Mouse (Mus musculus) hindbrain, embryonic 15.5 days (tissue): ENCODE measurements around the gene Aplf. TPM values are rescaled to one million over a fixed set of nuclear protein-coding genes. Genes with fewer than 3 reads are reported as not detected.
A peak's percentile ranks its signal among the peaks of the same experiment; 100 is the strongest.

Source experiments
- ATAC-seq: fragments of 200-750 bp; cut with Nextera tagmentation; 2 replicates; pipeline ENCODE4 v1.8.0; 2017; ENCODE audit warnings: low read depth, moderate number of reproducible peaks, moderate TSS enrichment; ENCODE audit not compliant: low FRiP score
- H3K27ac ChIP-seq: fragments of 300-500 bp; sonication (generic); replicated peaks from 2 replicates; pipeline ENCODE4 v1.5.1; 2015; ENCODE audit warnings: mild to moderate bottlenecking, inconsistent platforms
- H3K27me3 ChIP-seq: fragments of 300-500 bp; sonication (generic); 2 replicates; pipeline ENCODE4 v1.6.1; 2015; ENCODE audit warnings: control low read depth, inconsistent platforms
- H3K36me3 ChIP-seq: fragments of 300-500 bp; sonication (generic); 2 replicates; pipeline ENCODE4 v1.6.1; 2015; ENCODE audit warnings: control low read depth, inconsistent platforms
- H3K4me1 ChIP-seq: fragments of 300-500 bp; sonication (generic); replicated peaks from 2 replicates; pipeline ENCODE4 v1.6.1; 2015; ENCODE audit warnings: control low read depth, inconsistent platforms
- H3K4me2 ChIP-seq: fragments of 300-500 bp; sonication (generic); 2 replicates; pipeline ENCODE4 v1.6.1; 2015; ENCODE audit warnings: moderate library complexity, mild to moderate bottlenecking, inconsistent platforms
- H3K4me3 ChIP-seq: fragments of 300-500 bp; sonication (generic); 2 replicates; pipeline ENCODE4 v1.5.1; 2015; ENCODE audit warnings: mild to moderate bottlenecking, inconsistent platforms
- H3K9ac ChIP-seq: fragments of 300-500 bp; sonication (generic); 2 replicates; pipeline ENCODE4 v1.6.1; 2015; ENCODE audit warnings: inconsistent platforms
- H3K9me3 ChIP-seq: fragments of 300-500 bp; sonication (generic); 2 replicates; pipeline ENCODE4 v1.6.1; 2016; ENCODE audit warnings: control low read depth, inconsistent platforms
- WGBS: fragments of 180-500 bp; shearing (Covaris S2); methylation state at CpG from one replicate; pipeline ENCODE4 v1.1.7; 2015; 5-methylcytosine and 5-hydroxymethylcytosine counted together
- polyA plus RNA-seq: library from polyadenylated mRNA; unstranded; fragments of >200 nt; fragmentation: Nextera tagmentation; extraction: Ambion mirVana; gene quantifications from 2 replicates; pipeline ENCODE4 v1.2.1, GENCODE M21; 2015

Aplf gene
- polyA plus RNA-seq: 8.6 and 10.2 TPM in 2 replicates

- peak within 1 kb of the TSS; percentile 71 for H3K9ac ChIP-seq
- no peaks in the 10 kb centered on the region for H3K9me3 ChIP-seq
- H3K36me3 ChIP-seq: no peaks in the 10 kb centered on the region
- H3K4me1 ChIP-seq: peaks cover 21% of the 10 kb centered on the region
- H3K27me3 ChIP-seq: no peaks in the 10 kb centered on the region
- H3K4me2 ChIP-seq: peak within 1 kb of the TSS; percentile 97
- WGBS: under 1% methylated on average over 33 of the region's 33 CpGs
- peak within 1 kb of the TSS; percentile 72 for H3K4me3 ChIP-seq
- peak; percentile 100 for ATAC-seq
- peak within 1 kb of the TSS; percentile 56 for H3K27ac ChIP-seq
Measured at GRCm38 (mm10) chr6:87671771-87672517, at the start of gene Aplf. Gene Aplf, minus strand, starts transcription at chr6:87672193.

- 92% methylated on average over 4 of the region's 4 CpGs for WGBS
- no peak for ATAC-seq
- Histone ChIP-seq H3K4me3 (no peak overlapping the region), H3K4me2 (no peak overlapping the region), H3K4me1 (no peaks in the 10 kb centered on the region), H3K27me3 (no peaks in the 10 kb centered on the region), H3K36me3 (no peaks in the 10 kb centered on the region), H3K9me3 (no peaks in the 10 kb centered on the region), H3K27ac (no peak overlapping the region), H3K9ac (no peak overlapping the region)
Measured at GRCm38 (mm10) chr6:87714091-87714490, 42.1 kb upstream of the Aplf start.

- Histone ChIP-seq H3K4me1 (no peaks in the 10 kb centered on the region), H3K9ac (no peak overlapping the region), H3K4me3 (no peak overlapping the region), H3K36me3 (no peaks in the 10 kb centered on the region), H3K9me3 (no peaks in the 10 kb centered on the region), H3K27me3 (no peaks in the 10 kb centered on the region), H3K27ac (no peak overlapping the region), H3K4me2 (no peak overlapping the region)
- ATAC-seq: no peak
- WGBS: 87% methylated on average over 4 of the region's 4 CpGs
Measured at GRCm38 (mm10) chr6:87712311-87712710, 40.3 kb upstream of the Aplf start.

GRCm38 (mm10) chr6:87706246-87706645, 34.3 kb upstream of the Aplf start:
- no peaks in the 10 kb centered on the region for H3K9me3 ChIP-seq
- H3K4me2 ChIP-seq: no peak overlapping the region
- H3K4me1 ChIP-seq: no peaks in the 10 kb centered on the region
- no peak overlapping the region for H3K4me3 ChIP-seq
- H3K36me3 ChIP-seq: no peaks in the 10 kb centered on the region
- no peak overlapping the region for H3K9ac ChIP-seq
- H3K27ac ChIP-seq: no peak overlapping the region
- 45% methylated on average over 3 of the region's 3 CpGs for WGBS
- ATAC-seq: no peak
- no peaks in the 10 kb centered on the region for H3K27me3 ChIP-seq

- Histone ChIP-seq H3K9me3 (no peaks in the 10 kb centered on the region), H3K27ac (no peak overlapping the region), H3K4me2 (no peak overlapping the region), H3K4me3 (no peak overlapping the region), H3K36me3 (no peaks in the 10 kb centered on the region), H3K27me3 (no peaks in the 10 kb centered on the region), H3K4me1 (no peaks in the 10 kb centered on the region), H3K9ac (no peak overlapping the region)
- 82% methylated on average over 4 of the region's 4 CpGs for WGBS
- ATAC-seq: no peak
Measured at GRCm38 (mm10) chr6:87696544-87696943, 24.6 kb upstream of the Aplf start.

- 83% methylated on average over 3 of the region's 3 CpGs for WGBS
- no peaks in the 10 kb centered on the region for H3K36me3 ChIP-seq
- H3K27ac ChIP-seq: no peak overlapping the region
- H3K4me2 ChIP-seq: no peak overlapping the region
- H3K4me3 ChIP-seq: no peak overlapping the region
- H3K27me3 ChIP-seq: no peaks in the 10 kb centered on the region
- no peak for ATAC-seq
- H3K9ac ChIP-seq: no peak overlapping the region
- no peaks in the 10 kb centered on the region for H3K4me1 ChIP-seq
- H3K9me3 ChIP-seq: no peaks in the 10 kb centered on the region
Measured at GRCm38 (mm10) chr6:87695947-87696346, 24.0 kb upstream of the Aplf start.

GRCm38 (mm10) chr6:87680418-87680817, 8.4 kb upstream of the Aplf start:
- H3K27ac ChIP-seq: no peak overlapping the region
- H3K9ac ChIP-seq: no peak overlapping the region
- H3K4me2 ChIP-seq: no peak overlapping the region
- 17% methylated on average over 3 of the region's 3 CpGs for WGBS
- no peak; the same call in 1 of the 2 replicates for ATAC-seq
- no peaks in the 10 kb centered on the region for H3K9me3 ChIP-seq
- no peak overlapping the region for H3K4me3 ChIP-seq
- H3K4me1 ChIP-seq: no peaks in the 10 kb centered on the region
- H3K36me3 ChIP-seq: no peaks in the 10 kb centered on the region
- H3K27me3 ChIP-seq: no peaks in the 10 kb centered on the region

GRCm38 (mm10) chr6:87672661-87673060, 668 bp upstream of the Aplf start:
- Histone ChIP-seq H3K9me3 (no peaks in the 10 kb centered on the region), H3K4me2 (peak overlapping the region; percentile 97), H3K27ac (peak overlapping the region; percentile 37), H3K4me3 (peak overlapping the region; percentile 72), H3K9ac (peak overlapping the region; percentile 40), H3K36me3 (no peaks in the 10 kb centered on the region), H3K27me3 (no peaks in the 10 kb centered on the region), H3K4me1 (peaks cover 21% of the 10 kb centered on the region)
- ATAC-seq: no peak
- WGBS: 46% methylated on average over 4 of the region's 4 CpGs

GRCm38 (mm10) chr6:87671353-87671752, 640 bp downstream of the Aplf start:
- H3K4me1 ChIP-seq: peaks cover 21% of the 10 kb centered on the region
- H3K27ac ChIP-seq: peak overlapping the region; percentile 56; the same call in 1 of the 2 replicates
- no peaks in the 10 kb centered on the region for H3K9me3 ChIP-seq
- H3K36me3 ChIP-seq: no peaks in the 10 kb centered on the region
- H3K4me3 ChIP-seq: peak overlapping the region; percentile 72
- peak overlapping the region; percentile 97 for H3K4me2 ChIP-seq
- ATAC-seq: no peak
- WGBS: 15% methylated on average over 8 of the region's 8 CpGs
- no peaks in the 10 kb centered on the region for H3K27me3 ChIP-seq
- H3K9ac ChIP-seq: peak overlapping the region; percentile 71

GRCm38 (mm10) chr6:87669894-87670588, 2.0 kb downstream of the Aplf start:
- H3K4me3 ChIP-seq: no peak overlapping the region
- H3K27me3 ChIP-seq: no peaks in the 10 kb centered on the region
- no peak overlapping the region for H3K27ac ChIP-seq
- H3K36me3 ChIP-seq: no peaks in the 10 kb centered on the region
- no peak for ATAC-seq
- H3K9ac ChIP-seq: no peak overlapping the region
- peaks cover 21% of the 10 kb centered on the region for H3K4me1 ChIP-seq
- H3K9me3 ChIP-seq: no peaks in the 10 kb centered on the region
- 28% methylated on average over 7 of the region's 7 CpGs for WGBS
- peak overlapping the region; percentile 37 for H3K4me2 ChIP-seq

GRCm38 (mm10) chr6:87668733-87669132, 3.3 kb downstream of the Aplf start:
- H3K27ac ChIP-seq: no peak overlapping the region
- H3K9me3 ChIP-seq: no peaks in the 10 kb centered on the region
- no peaks in the 10 kb centered on the region for H3K36me3 ChIP-seq
- peaks cover 21% of the 10 kb centered on the region for H3K4me1 ChIP-seq
- WGBS: 93% methylated on average over 3 of the region's 3 CpGs
- ATAC-seq: no peak
- no peak overlapping the region for H3K4me3 ChIP-seq
- no peak overlapping the region for H3K4me2 ChIP-seq
- no peak overlapping the region for H3K9ac ChIP-seq
- H3K27me3 ChIP-seq: no peaks in the 10 kb centered on the region

GRCm38 (mm10) chr6:87667804-87668203, 4.2 kb downstream of the Aplf start:
- Histone ChIP-seq H3K9ac (no peak overlapping the region), H3K27ac (no peak overlapping the region), H3K27me3 (no peaks in the 10 kb centered on the region), H3K4me1 (peaks cover 19% of the 10 kb centered on the region), H3K4me3 (no peak overlapping the region), H3K9me3 (no peaks in the 10 kb centered on the region), H3K36me3 (no peaks in the 10 kb centered on the region), H3K4me2 (no peak overlapping the region)
- WGBS: 66% methylated on average over 8 of the region's 8 CpGs
- no peak for ATAC-seq
